Mouse (Mus musculus) liver, postnatal 0 days (tissue): ENCODE data around the gene Rpl35.

ENCODE experiments used
- CTCF ChIP-seq: sonication (generic); IDR thresholded peaks from 2 replicates; pipeline ENCODE4 v1.5.1; 2016; ENCODE audit warnings: antibody characterized with exemption, low read depth
- EP300 ChIP-seq: IDR thresholded peaks from 2 replicates; pipeline ENCODE4 v1.6.1; 2016; ENCODE audit warnings: antibody characterized with exemption, low read depth, mild to moderate bottlenecking

GRCm38 (mm10) chr2:38987803-38988510 is 17.5 kb downstream of the Rpl35 start:
- TF ChIP-seq CTCF (no peak), EP300 (no peak)
